Mouse (Mus musculus): ENCODE data around the gene Ppm1n.

DNA sequence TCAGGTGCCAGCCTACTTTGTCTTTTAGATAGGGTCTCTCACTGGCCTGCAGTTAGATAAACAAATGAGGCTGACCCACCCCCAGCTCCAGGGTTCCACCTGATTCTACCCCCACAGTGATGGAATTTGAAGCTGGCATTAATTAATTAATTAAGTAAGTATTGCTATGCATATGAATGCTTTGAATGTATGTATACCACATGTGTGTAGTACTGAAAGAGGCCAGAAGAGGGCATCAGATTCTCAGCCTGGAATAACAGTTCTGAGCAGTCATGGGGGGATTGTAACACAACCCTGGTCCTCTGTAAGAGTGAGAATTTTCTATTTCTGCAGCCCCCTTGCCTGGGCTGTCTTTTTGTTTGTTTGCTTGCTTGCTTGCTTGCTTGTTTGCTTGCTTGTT lies 48.6 kb upstream of the Ppm1n start:
- TF ChIP-seq CTCF (IDR thresholded peaks at IDR 0.05; ENCODE audit: low read depth) (peak; percentile 59), EP300 (optimal IDR thresholded peaks at IDR 0.05) (no peak)

All from stomach, postnatal 0 days (tissue).